Mouse (Mus musculus): Measurements from ENCODE around the gene B9d1. TPM values are rescaled to one million over a fixed set of nuclear protein-coding genes. Genes with fewer than 3 reads are reported as not detected.

The B9d1 gene
- total RNA-seq, 2 experiments from 2014 or later = 20.8 to 23.8 TPM

DNA sequence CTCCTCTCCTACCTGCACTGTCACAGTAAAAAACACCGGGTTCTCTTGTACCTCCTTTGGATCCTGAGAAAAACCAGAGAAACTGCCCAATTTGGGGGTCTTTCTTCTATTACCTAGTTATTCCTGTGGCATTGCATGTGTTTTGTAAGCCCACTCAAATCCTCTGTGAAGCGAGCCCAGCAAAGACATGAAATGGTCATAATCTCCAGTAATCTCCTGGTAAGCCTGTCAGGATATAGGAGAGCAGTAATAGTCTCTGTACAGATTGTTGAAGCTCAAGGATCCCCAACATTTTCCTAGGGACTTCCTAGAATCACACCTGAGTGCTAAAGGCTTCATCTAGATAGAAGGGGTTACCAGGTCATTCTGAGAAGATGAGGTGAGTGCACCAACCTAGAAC, 36.2 kb downstream of the B9d1 start:
- no peak for DNase-seq

GRCm38 (mm10) chr11:61545586-61545985, 40.6 kb downstream of the B9d1 start:
- no peak for DNase-seq

- no peak for DNase-seq
These were observed 41.5 kb downstream of the B9d1 start for GRCm38 (mm10) chr11:61546452-61546851.

DNA sequence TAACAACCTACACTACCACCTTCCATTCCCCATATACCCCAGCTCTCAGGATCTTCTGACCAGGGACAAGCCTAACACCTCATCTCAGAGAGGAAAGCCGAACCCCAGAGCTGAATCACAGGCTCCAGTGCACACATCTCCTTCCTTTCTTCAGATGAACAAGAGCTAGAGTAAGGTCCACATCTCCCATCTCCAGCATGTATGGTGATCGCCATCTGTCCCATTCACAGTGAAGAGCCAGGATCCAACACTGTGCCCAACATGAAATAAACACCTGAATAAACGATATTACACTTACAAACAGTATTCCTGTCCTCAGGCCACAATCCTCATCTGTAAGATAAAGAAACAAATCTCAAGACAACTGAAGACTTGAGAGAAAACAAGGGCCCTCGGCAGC, 42.8 kb downstream of the B9d1 start:
- DNase-seq = no peak

DNA sequence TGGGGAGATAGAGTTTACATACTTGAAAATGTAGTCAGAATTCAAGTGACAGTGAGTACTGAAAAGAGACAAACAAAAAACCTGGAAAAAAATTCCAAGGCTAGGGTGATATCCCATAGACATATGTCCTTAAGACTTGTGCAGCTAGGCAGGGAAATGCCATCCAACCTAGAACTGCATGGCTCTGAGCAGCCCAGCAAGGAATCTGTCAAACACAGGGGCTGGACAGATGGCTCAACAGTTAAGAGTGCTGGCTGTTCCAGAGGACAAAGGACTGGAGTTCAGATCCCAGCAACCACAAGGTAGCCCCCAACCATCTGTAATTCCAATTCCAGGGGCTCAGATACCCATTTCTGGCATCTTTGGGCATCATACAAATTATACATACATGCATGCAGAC, 45.7 kb downstream of the B9d1 start:
- no peak for DNase-seq

GRCm38 (mm10) chr11:61553015-61553754, 48.2 kb downstream of the B9d1 start:
- DNase-seq = no peak

DNA sequence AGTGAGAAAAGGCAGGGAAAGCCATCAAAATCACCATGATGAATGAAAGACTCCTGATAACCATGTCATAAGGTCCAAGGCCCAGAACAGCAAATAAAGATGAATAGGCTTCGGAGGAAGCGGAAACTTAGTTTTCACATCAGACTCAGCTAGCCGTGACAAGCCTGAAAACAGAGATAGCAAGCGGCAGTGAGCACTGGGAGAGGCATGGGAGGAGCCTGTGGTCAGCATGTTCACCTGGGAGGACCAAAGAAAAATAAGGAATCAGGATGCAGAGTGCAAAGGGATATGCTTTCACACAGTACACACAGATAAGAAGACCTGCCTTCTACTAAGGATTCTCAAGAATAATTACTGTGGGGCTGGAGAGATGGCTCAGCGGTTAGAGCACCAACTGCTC, 54.6 kb downstream of the B9d1 start:
- no peak for DNase-seq

DNA sequence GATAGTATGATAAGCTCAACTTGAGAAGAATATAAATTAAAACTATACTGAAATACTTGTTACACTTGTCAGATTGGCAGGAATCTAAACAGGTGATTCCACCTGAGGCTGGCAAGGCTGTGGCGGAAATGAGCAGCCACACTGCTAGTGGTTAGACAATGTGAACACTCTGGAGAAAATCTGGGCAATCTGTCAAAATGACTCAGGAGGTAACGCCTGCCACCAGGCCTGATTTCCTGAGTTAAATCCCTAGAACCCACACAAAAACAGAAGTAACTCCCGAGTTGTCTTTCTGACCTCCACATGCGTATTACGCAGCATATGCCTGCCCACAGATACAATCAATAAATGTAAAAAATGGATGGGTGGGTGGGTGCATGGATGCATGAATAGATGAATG, 57.5 kb downstream of the B9d1 start:
- DNase-seq = peak in 1 of 2 experiments; percentile 30

Other genes starting within 250 kb of the B9d1 start
- 10 to 100 TPM; 46.1 to 63.7 TPM for gene Aldh3a2, start 237.7 kb upstream of the B9d1 start, total RNA-seq (2021)
- not detected for gene Slc47a2, start 162.3 kb upstream of the B9d1 start, total RNA-seq (2021)
- gene Slc47a1, start 126.8 kb upstream of the B9d1 start, total RNA-seq (2021) = 1 to 10 TPM in 1 of 2 experiments, under 1 TPM in 1; 0.56 to 1.8 TPM
- 1 to 10 TPM; 1.1 to 1.3 TPM for gene Rnf112, start 51.0 kb upstream of the B9d1 start, total RNA-seq (2021)
- gene Mfap4, start 19.7 kb upstream of the B9d1 start, total RNA-seq (2021) = 10 to 100 TPM in 1 of 2 experiments, 1 to 10 TPM in 1; 7.8 to 10.9 TPM
- gene Mapk7, start 10.7 kb upstream of the B9d1 start, total RNA-seq (2021) = 10 to 100 TPM; 14.0 to 19.4 TPM
- gene Epn2, start 74.5 kb downstream of the B9d1 start, total RNA-seq (2021) = 10 to 100 TPM; 23.0 to 25.7 TPM
- gene Grap, start 148.1 kb downstream of the B9d1 start, total RNA-seq (2021) = 1 to 10 TPM; 7.9 to 8.9 TPM
- gene Fam83g, start 178.9 kb downstream of the B9d1 start, total RNA-seq (2021) = 1 to 10 TPM in 1 of 2 experiments, under 1 TPM in 1; 0.93 to 1.7 TPM
- under 1 TPM in 1 of 2 experiments, not detected in 1; 0.13 TPM for gene Slc5a10, start 215.7 kb downstream of the B9d1 start, total RNA-seq (2021)